Mouse (Mus musculus) CH12.LX (cell line): ENCODE results near the gene Zdhhc4. TPM values are rescaled to one million over a fixed set of nuclear protein-coding genes. Genes with fewer than 3 reads are reported as not detected.

ENCODE experiments used
- DNase-seq: peaks from one replicate; pipeline ENCODE4 v3.0.0-alpha.2; 2013; ENCODE audit errors: extremely low read depth
- H3K27ac ChIP-seq: 2 replicates; pipeline ENCODE4 v1.5.1; 2012; ENCODE audit warnings: low read depth, mild to moderate bottlenecking, control low read depth, moderate library complexity; ENCODE audit not compliant: insufficient read depth
- H3K27me3 ChIP-seq: replicated peaks from 2 replicates; pipeline ENCODE3; 2012; ENCODE audit warnings: inconsistent platforms
- H3K36me3 ChIP-seq, 2 experiments: replicated peaks in 1 of 2; 2 replicates each; pipeline versions ENCODE3 to v1.6.1; 2012; ENCODE audit warnings: inconsistent platforms in 1 of 2, low read length in 1 of 2, mild to moderate bottlenecking in 1 of 2, mixed read lengths in 1 of 2, moderate library complexity in 1 of 2; ENCODE audit not compliant: control insufficient read depth in 1 of 2, insufficient read depth in 1 of 2
- H3K4me1 ChIP-seq, 2 experiments: 2 replicates each; pipeline ENCODE4 v1.6.1; 2012; ENCODE audit warnings: inconsistent platforms in 1 of 2, moderate library complexity in 1 of 2; ENCODE audit not compliant: insufficient read depth in 2 of 2, control insufficient read depth in 1 of 2
- H3K4me2 ChIP-seq: 2 replicates; pipeline ENCODE4 v1.6.1; 2012; ENCODE audit warnings: low read depth, mild to moderate bottlenecking, control low read depth; ENCODE audit not compliant: poor library complexity, insufficient read depth, severe bottlenecking
- H3K4me3 ChIP-seq, 3 experiments: fragments of 150-350 bp in 1 of 3; sonication (generic) in 1 of 3; replicated peaks in 1 of 3; 2 replicates each; pipeline versions ENCODE3 to v1.5.1; 2011 to 2012; ENCODE audit warnings: low read depth in 2 of 3, low read length in 2 of 3, mild to moderate bottlenecking in 2 of 3, moderate library complexity in 2 of 3, control low read depth in 1 of 3, improper control_type of control experiment in 1 of 3, inconsistent platforms in 1 of 3, mixed read lengths in 1 of 3; ENCODE audit not compliant: poor library complexity in 1 of 3
- H3K79me2 ChIP-seq: replicated peaks from 2 replicates; pipeline ENCODE4 v1.6.1; 2012; ENCODE audit warnings: mild to moderate bottlenecking, moderate library complexity; ENCODE audit not compliant: control insufficient read depth, poor library complexity, insufficient read depth, severe bottlenecking; ENCODE audit errors: extremely low read depth
- H3K9ac ChIP-seq: 2 replicates; pipeline ENCODE4 v1.6.1; 2012; ENCODE audit warnings: low read depth, mild to moderate bottlenecking, control low read depth, moderate library complexity; ENCODE audit not compliant: insufficient read depth
- H3K9me3 ChIP-seq: replicated peaks from 2 replicates; pipeline ENCODE3; 2012; ENCODE audit warnings: low read length, inconsistent platforms, mixed read lengths
- BHLHE40 ChIP-seq: IDR thresholded peaks from 2 replicates; pipeline ENCODE4 v1.6.1; 2011; ENCODE audit warnings: mild to moderate bottlenecking, low read depth, low read length, improper control_type of control experiment
- CHD1 ChIP-seq: IDR thresholded peaks from 2 replicates; pipeline ENCODE4 v1.6.1; 2012; ENCODE audit warnings: low read depth, low read length, improper control_type of control experiment, inconsistent platforms
- CTCF ChIP-seq, 2 experiments: IDR thresholded peaks in 1 of 2; conservative IDR thresholded peaks in 1 of 2; 2 replicates each; pipeline ENCODE4 v1.5.1; 2011 to 2012; ENCODE audit warnings: low read depth in 2 of 2, low read length in 2 of 2, improper control_type of control experiment in 1 of 2, inconsistent platforms in 1 of 2, mild to moderate bottlenecking in 1 of 2, moderate library complexity in 1 of 2
- E2F4 ChIP-seq: IDR thresholded peaks from 2 replicates; pipeline ENCODE4 v1.6.1; 2011; ENCODE audit warnings: low read depth, low read length, improper control_type of control experiment; ENCODE audit not compliant: insufficient replicate concordance
- EP300 ChIP-seq: IDR thresholded peaks from 2 replicates; pipeline ENCODE4 v1.6.1; 2011; ENCODE audit warnings: low read length, improper control_type of control experiment
- ETS1 ChIP-seq: conservative IDR thresholded peaks from 2 replicates; pipeline ENCODE4 v1.6.1; 2012; ENCODE audit warnings: low read depth, mild to moderate bottlenecking, inconsistent platforms, low read length, improper control_type of control experiment, moderate library complexity
- GABPA ChIP-seq: IDR thresholded peaks from 2 replicates; pipeline ENCODE4 v1.6.1; 2012; ENCODE audit warnings: low read depth, low read length, improper control_type of control experiment, inconsistent platforms; ENCODE audit not compliant: insufficient replicate concordance
- HCFC1 ChIP-seq: IDR thresholded peaks from 2 replicates; pipeline ENCODE4 v1.6.1; 2012; ENCODE audit warnings: low read depth, mild to moderate bottlenecking, inconsistent platforms, low read length, improper control_type of control experiment
- JUN ChIP-seq: IDR thresholded peaks from 2 replicates; pipeline ENCODE4 v1.6.1; 2011; ENCODE audit warnings: low read depth, mild to moderate bottlenecking, low read length, improper control_type of control experiment, moderate library complexity; ENCODE audit not compliant: insufficient read depth
- JUND ChIP-seq: conservative IDR thresholded peaks from 2 replicates; pipeline ENCODE4 v1.6.1; 2011; ENCODE audit warnings: low read depth, low read length, improper control_type of control experiment
- KAT2A ChIP-seq: IDR thresholded peaks from 2 replicates; pipeline ENCODE4 v1.6.1; 2012; ENCODE audit warnings: low read length, improper control_type of control experiment, inconsistent platforms; ENCODE audit not compliant: insufficient replicate concordance
- MAZ ChIP-seq: IDR thresholded peaks from 2 replicates; pipeline ENCODE4 v1.6.1; 2012; ENCODE audit warnings: low read depth, mild to moderate bottlenecking, inconsistent platforms, low read length, improper control_type of control experiment, moderate library complexity
- MEF2A ChIP-seq: IDR thresholded peaks from 2 replicates; pipeline ENCODE4 v1.6.1; 2014; ENCODE audit warnings: low read depth, mild to moderate bottlenecking, inconsistent platforms, low read length, improper control_type of control experiment, borderline replicate concordance
- MXI1 ChIP-seq: IDR thresholded peaks from 2 replicates; pipeline ENCODE4 v1.6.1; 2011; ENCODE audit warnings: mild to moderate bottlenecking, low read depth, low read length, improper control_type of control experiment
- MYC ChIP-seq: IDR thresholded peaks from 2 replicates; pipeline ENCODE4 v1.6.1; 2011; ENCODE audit warnings: low read depth, mild to moderate bottlenecking, improper control_type of control experiment, low read length
- NELFE ChIP-seq: IDR thresholded peaks from 2 replicates; pipeline ENCODE4 v1.6.1; 2011; ENCODE audit warnings: low read depth, low read length, improper control_type of control experiment
- NRF1 ChIP-seq: IDR thresholded peaks from 2 replicates; pipeline ENCODE4 v1.6.1; 2014; ENCODE audit warnings: low read depth, mild to moderate bottlenecking, inconsistent platforms, low read length, improper control_type of control experiment, moderate library complexity
- PAX5 ChIP-seq: IDR thresholded peaks from 2 replicates; pipeline ENCODE4 v1.6.1; 2012; ENCODE audit warnings: low read length, inconsistent platforms, mixed read lengths
- POLR2A ChIP-seq: IDR thresholded peaks from 2 replicates; pipeline ENCODE4 v1.6.1; 2011; ENCODE audit warnings: low read depth, mild to moderate bottlenecking, improper control_type of control experiment, low read length
- RCOR1 ChIP-seq: conservative IDR thresholded peaks from 2 replicates; pipeline ENCODE4 v1.6.1; 2012; ENCODE audit warnings: low read depth, mild to moderate bottlenecking, inconsistent platforms, low read length, improper control_type of control experiment
- SIN3A ChIP-seq: IDR thresholded peaks from 2 replicates; pipeline ENCODE4 v1.6.1; 2012; ENCODE audit warnings: low read length, improper control_type of control experiment, inconsistent platforms
- SMC3 ChIP-seq: IDR thresholded peaks from 2 replicates; pipeline ENCODE4 v1.6.1; 2011; ENCODE audit warnings: low read depth, low read length, improper control_type of control experiment
- TCF12 ChIP-seq: IDR thresholded peaks from 2 replicates; pipeline ENCODE4 v1.6.1; 2014; ENCODE audit warnings: low read depth, mild to moderate bottlenecking, inconsistent platforms, low read length, improper control_type of control experiment
- USF2 ChIP-seq: conservative IDR thresholded peaks from 2 replicates; pipeline ENCODE4 v1.6.1; 2011; ENCODE audit warnings: low read depth, low read length, improper control_type of control experiment
- ZC3H11A ChIP-seq: IDR thresholded peaks from 2 replicates; pipeline ENCODE4 v1.6.1; 2012; ENCODE audit warnings: low read depth, mild to moderate bottlenecking, inconsistent platforms, low read length, improper control_type of control experiment
- ZMIZ1 ChIP-seq: IDR thresholded peaks from 2 replicates; pipeline ENCODE4 v1.6.1; 2012; ENCODE audit warnings: low read depth, mild to moderate bottlenecking, inconsistent platforms, low read length, improper control_type of control experiment
- ZNF384 ChIP-seq: IDR thresholded peaks from 2 replicates; pipeline ENCODE4 v1.6.1; 2012; ENCODE audit warnings: low read depth, low read length, improper control_type of control experiment, inconsistent platforms
- dilution Hi-C: fragments of 300-500 bp; cut with MboI; formaldehyde crosslinking; loops from 2 replicates; pipeline ENCODE4 v1.14.3; 2020; ENCODE audit warnings: low sequenced_read_pairs; ENCODE audit not compliant: extremely low pct_unique_long_range_greater_than_20kb, extremely low pct_ligation_motif_present
- in situ Hi-C: fragments of 300-500 bp; cut with MboI; formaldehyde crosslinking; loops from 3 replicates; pipeline ENCODE4 v1.14.3; 2019; ENCODE audit warnings: low sequenced_read_pairs, low pct_ligation_motif_present, low pct_unique_long_range_greater_than_20kb, mixed read lengths
- polyA plus RNA-seq: library from polyadenylated mRNA; unstranded; fragments of >175 nt; gene quantifications from 2 replicates; pipeline ENCODE4 v1.2.1, GENCODE M21; 2012; ENCODE audit warnings: low read depth; ENCODE audit not compliant: insufficient read length
- total RNA-seq, 2 experiments: library from RNA; depleted of rRNA; stranded (reverse); fragments of 300-350 nt in 1 of 2; fragments of >200 nt in 1 of 2; gene quantifications; 2 replicates each; pipeline ENCODE4 v1.2.3; 2012 to 2014

Zdhhc4 gene
- total and polyA plus RNA-seq, 3 experiments: 16.3 to 51.5 (median 19.9) TPM

DNA sequence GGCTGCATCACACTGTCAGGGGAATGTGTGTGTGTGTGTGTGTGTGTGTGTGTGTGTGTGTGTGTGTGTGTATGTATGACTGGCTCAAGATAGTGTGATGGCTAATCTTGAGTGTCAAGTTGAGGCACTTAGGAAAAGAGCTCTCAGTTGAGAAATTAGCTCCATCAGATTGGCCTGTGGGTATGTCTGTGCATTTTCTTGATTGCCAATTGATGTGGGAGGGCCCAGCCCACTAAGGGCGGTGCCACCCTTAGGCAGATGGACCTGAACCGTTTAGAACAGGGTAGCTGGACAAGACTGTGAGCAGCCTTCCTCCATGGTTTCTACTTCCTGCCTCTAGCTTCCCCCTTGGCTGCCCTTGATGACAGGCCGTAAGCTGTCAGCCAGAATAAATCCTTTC lies 56.9 kb downstream of the Zdhhc4 start:
- no peaks in the 10 kb centered on the region for H3K9me3 ChIP-seq

DNA sequence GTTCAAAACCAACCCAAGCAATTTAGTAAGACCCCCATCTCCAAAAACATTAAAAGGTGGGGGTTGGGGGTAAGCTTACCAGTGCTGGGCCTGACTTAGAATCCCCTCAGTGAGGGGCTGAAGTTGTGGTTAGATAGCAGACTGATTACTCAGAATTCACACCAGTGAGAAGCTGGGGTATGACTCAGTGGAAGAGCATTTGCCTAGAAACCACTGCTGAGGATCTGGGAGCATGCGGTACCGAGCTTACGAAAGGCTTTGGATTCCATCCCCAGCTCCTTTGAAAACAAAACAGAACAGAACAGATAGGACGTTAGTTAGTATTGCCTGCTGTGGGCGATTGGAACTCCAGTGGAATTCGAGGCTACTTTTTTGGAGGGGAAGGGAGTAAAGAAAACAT lies 57.4 kb downstream of the Zdhhc4 start:
- in situ Hi-C loops (no loop called here), dilution Hi-C loops (no loop called here)
- H3K4me1 ChIP-seq: peaks cover 16 to 21% of the 10 kb centered on the region in 2 experiments
- H3K4me3 ChIP-seq: no peak overlapping the region
- no peak overlapping the region for H3K27ac ChIP-seq
- no peak overlapping the region for H3K9ac ChIP-seq
- H3K27me3 ChIP-seq: no peaks in the 10 kb centered on the region
- H3K79me2 ChIP-seq: no peaks in the 10 kb centered on the region
- no peaks in the 10 kb centered on the region for H3K9me3 ChIP-seq
- no peak for TF ChIP-seq CTCF (conservative IDR thresholded peaks at IDR 0.05 in 1 of 2, IDR thresholded peaks at IDR 0.05 in 1 of 2; ENCODE audit: low read depth in 2 of 2, low read length in 2 of 2)
- TF ChIP-seq MEF2A: no peak
- TF ChIP-seq TCF12: no peak
- no peak for TF ChIP-seq GABPA
- no peak for TF ChIP-seq PAX5
- no peak for TF ChIP-seq ZMIZ1
- TF ChIP-seq MYC: no peak
- no peak for TF ChIP-seq BHLHE40
- TF ChIP-seq USF2: no peak
- no peak for TF ChIP-seq SMC3
- TF ChIP-seq MAZ: no peak
- no peak for TF ChIP-seq NELFE
- no peak for TF ChIP-seq RCOR1
- no peak for TF ChIP-seq KAT2A
- TF ChIP-seq EP300: no peak
- TF ChIP-seq POLR2A: no peak
- TF ChIP-seq E2F4: no peak
- no peak for TF ChIP-seq ZC3H11A
- TF ChIP-seq JUND: no peak
- TF ChIP-seq ZNF384: no peak
- H3K36me3 ChIP-seq: peaks cover 0 to 12% of the 10 kb centered on the region in 2 experiments
- H3K4me2 ChIP-seq: no peak overlapping the region
- DNase-seq: no peak

More for the DNA sequence above, 56.9 kb downstream of the Zdhhc4 start:
- Histone ChIP-seq H3K79me2 (no peaks in the 10 kb centered on the region), H3K4me2 (no peak overlapping the region), H3K4me1 (peaks cover 16 to 21% of the 10 kb centered on the region in 2 experiments), H3K36me3 (peaks cover 0 to 12% of the 10 kb centered on the region in 2 experiments), H3K27me3 (no peaks in the 10 kb centered on the region), H3K27ac (no peak overlapping the region), H3K4me3 (no peak overlapping the region), H3K9ac (no peak overlapping the region)
- dilution Hi-C loops: no loop called here
- in situ Hi-C loops: no loop called here
- DNase-seq: no peak
- TF ChIP-seq ETS1 (no peak), HCFC1 (no peak), MXI1 (no peak), MEF2A (no peak), NRF1 (no peak), USF2 (no peak), CHD1 (no peak), CTCF (conservative IDR thresholded peaks at IDR 0.05 in 1 of 2, IDR thresholded peaks at IDR 0.05 in 1 of 2; ENCODE audit: low read depth in 2 of 2, low read length in 2 of 2) (no peak), JUN (no peak), SIN3A (no peak)
